Mouse (Mus musculus): Measurements from ENCODE around the gene Rnd1. TPM values are rescaled to one million over a fixed set of nuclear protein-coding genes. Genes with fewer than 3 reads are reported as not detected.

Rnd1 gene
- total and polyA plus RNA-seq, 2 experiments from 2014 or later: 24.1 to 34.1 TPM

GRCm38 (mm10) chr15:98692171-98692715 lies 15.0 kb upstream of the Rnd1 start:
- no peak overlapping the region for H3K4me2 ChIP-seq (ENCODE audit: low read depth)
- no peak for TF ChIP-seq CTCF (IDR thresholded peaks at IDR 0.05; ENCODE audit: low read depth)
- 0 out of 2 replicates have a peak, but pooled peaks cover 8% of the 10 kb centered on the region for H3K4me1 ChIP-seq (ENCODE audit: insufficient read depth)
- no peaks in the 10 kb centered on the region for H3K36me3 ChIP-seq (ENCODE audit: insufficient read depth)
- ATAC-seq (no peak), DNase-seq (no peak)
- no peak overlapping the region for H3K4me3 ChIP-seq (ENCODE audit: low read depth, low read length)
- H3K9me3 ChIP-seq (ENCODE audit: low read length): no peaks in the 10 kb centered on the region
- no peak overlapping the region for H3K27ac ChIP-seq (ENCODE audit: low read depth, low read length)
- WGBS: 54% methylated on average over 11 of the region's 11 CpGs
- H3K27me3 ChIP-seq (ENCODE audit: insufficient read depth, low read length): no peaks in the 10 kb centered on the region
- no peak overlapping the region for H3K9ac ChIP-seq

GRCm38 (mm10) chr15:98691486-98692147 lies 14.4 kb upstream of the Rnd1 start:
- peak; percentile 42; the same call in 1 of the 2 replicates for ATAC-seq
- H3K27me3 ChIP-seq (ENCODE audit: insufficient read depth, low read length): no peaks in the 10 kb centered on the region
- WGBS: 13% methylated on average over 7 of the region's 7 CpGs
- no peak overlapping the region for H3K27ac ChIP-seq (ENCODE audit: low read depth, low read length)
- H3K9me3 ChIP-seq (ENCODE audit: low read length): no peaks in the 10 kb centered on the region
- no peak for TF ChIP-seq CTCF (IDR thresholded peaks at IDR 0.05; ENCODE audit: low read depth)
- no peak overlapping the region for H3K4me3 ChIP-seq (ENCODE audit: low read depth, low read length)
- H3K4me2 ChIP-seq (ENCODE audit: low read depth): no peak overlapping the region
- DNase-seq: peak; percentile 35
- 0 out of 2 replicates have a peak, but pooled peaks cover 8% of the 10 kb centered on the region for H3K4me1 ChIP-seq (ENCODE audit: insufficient read depth)
- 0 out of 2 replicates have a peak overlapping the region, but pooled peaks have one; percentile 6 for H3K9ac ChIP-seq
- H3K36me3 ChIP-seq (ENCODE audit: insufficient read depth): no peaks in the 10 kb centered on the region

GRCm38 (mm10) chr15:98689682-98690081 lies 12.4 kb upstream of the Rnd1 start:
- WGBS: 76% methylated on average over 2 of the region's 2 CpGs
- DNase-seq: no peak

GRCm38 (mm10) chr15:98685926-98686325 lies 8.7 kb upstream of the Rnd1 start:
- Histone ChIP-seq H3K9me3 (ENCODE audit: low read length) (no peaks in the 10 kb centered on the region), H3K36me3 (ENCODE audit: insufficient read depth) (no peaks in the 10 kb centered on the region), H3K27ac (ENCODE audit: low read depth, low read length) (no peak overlapping the region), H3K4me1 (ENCODE audit: insufficient read depth) (no peaks in the 10 kb centered on the region), H3K9ac (no peak overlapping the region), H3K4me2 (ENCODE audit: low read depth) (no peak overlapping the region), H3K4me3 (ENCODE audit: low read depth, low read length) (no peak overlapping the region), H3K27me3 (ENCODE audit: insufficient read depth, low read length) (no peaks in the 10 kb centered on the region)
- peak; percentile 34 for TF ChIP-seq CTCF (IDR thresholded peaks at IDR 0.05; ENCODE audit: low read depth)
- WGBS: 71% methylated on average over 3 of the region's 3 CpGs
- no peak for DNase-seq
- ATAC-seq: no peak

More at GRCm38 (mm10) chr15:98689682-98690081, 12.4 kb upstream of the Rnd1 start:
- Histone ChIP-seq H3K9me3 (ENCODE audit: low read length) (no peaks in the 10 kb centered on the region), H3K4me1 (ENCODE audit: insufficient read depth) (0 out of 2 replicates have a peak, but pooled peaks cover 8% of the 10 kb centered on the region), H3K9ac (no peak overlapping the region), H3K36me3 (ENCODE audit: insufficient read depth) (no peaks in the 10 kb centered on the region), H3K27ac (ENCODE audit: low read depth, low read length) (no peak overlapping the region), H3K4me2 (ENCODE audit: low read depth) (no peak overlapping the region), H3K4me3 (ENCODE audit: low read depth, low read length) (no peak overlapping the region), H3K27me3 (ENCODE audit: insufficient read depth, low read length) (no peaks in the 10 kb centered on the region)
- ATAC-seq: no peak
- TF ChIP-seq CTCF (IDR thresholded peaks at IDR 0.05; ENCODE audit: low read depth): no peak

- H3K4me2 ChIP-seq (ENCODE audit: low read depth): no peak overlapping the region
- H3K4me3 ChIP-seq (ENCODE audit: low read depth, low read length): no peak overlapping the region
- H3K27me3 ChIP-seq (ENCODE audit: insufficient read depth, low read length): no peaks in the 10 kb centered on the region
- no peak for TF ChIP-seq CTCF (IDR thresholded peaks at IDR 0.05; ENCODE audit: low read depth)
- H3K36me3 ChIP-seq (ENCODE audit: insufficient read depth): no peaks in the 10 kb centered on the region
- WGBS: 89% methylated on average over 1 of the region's 1 CpGs
- ATAC-seq (no peak), DNase-seq (no peak)
- no peak overlapping the region for H3K27ac ChIP-seq (ENCODE audit: low read depth, low read length)
- H3K9ac ChIP-seq: no peak overlapping the region
- H3K9me3 ChIP-seq (ENCODE audit: low read length): no peaks in the 10 kb centered on the region
- no peaks in the 10 kb centered on the region for H3K4me1 ChIP-seq (ENCODE audit: insufficient read depth)
Measured at GRCm38 (mm10) chr15:98683746-98684145, 6.5 kb upstream of the Rnd1 start.

- Histone ChIP-seq H3K9ac (no peak overlapping the region), H3K27ac (ENCODE audit: low read depth, low read length) (no peak overlapping the region), H3K4me2 (ENCODE audit: low read depth) (no peak overlapping the region), H3K9me3 (ENCODE audit: low read length) (no peaks in the 10 kb centered on the region), H3K4me1 (ENCODE audit: insufficient read depth) (no peaks in the 10 kb centered on the region), H3K36me3 (ENCODE audit: insufficient read depth) (no peaks in the 10 kb centered on the region), H3K4me3 (ENCODE audit: low read depth, low read length) (no peak overlapping the region), H3K27me3 (ENCODE audit: insufficient read depth, low read length) (no peaks in the 10 kb centered on the region)
- no peak for ATAC-seq
- TF ChIP-seq CTCF (IDR thresholded peaks at IDR 0.05; ENCODE audit: low read depth): no peak
- 79% methylated on average over 10 of the region's 10 CpGs for WGBS
- no peak for DNase-seq
Measured at GRCm38 (mm10) chr15:98683177-98683576, 5.9 kb upstream of the Rnd1 start.

- WGBS: 86% methylated on average over 7 of the region's 7 CpGs
- H3K9ac ChIP-seq: no peak overlapping the region
- H3K4me1 ChIP-seq (ENCODE audit: insufficient read depth): no peaks in the 10 kb centered on the region
- H3K27me3 ChIP-seq (ENCODE audit: insufficient read depth, low read length): no peaks in the 10 kb centered on the region
- H3K9me3 ChIP-seq (ENCODE audit: low read length): no peaks in the 10 kb centered on the region
- no peak for DNase-seq
- no peak overlapping the region for H3K4me3 ChIP-seq (ENCODE audit: low read depth, low read length)
- ATAC-seq: no peak
- no peak overlapping the region for H3K4me2 ChIP-seq (ENCODE audit: low read depth)
- no peak overlapping the region for H3K27ac ChIP-seq (ENCODE audit: low read depth, low read length)
- TF ChIP-seq CTCF (IDR thresholded peaks at IDR 0.05; ENCODE audit: low read depth): no peak
- no peaks in the 10 kb centered on the region for H3K36me3 ChIP-seq (ENCODE audit: insufficient read depth)
Measured at GRCm38 (mm10) chr15:98681633-98682032, 4.4 kb upstream of the Rnd1 start.

All from forebrain, postnatal 0 days (tissue).